Mouse (Mus musculus): ENCODE results near the gene Pigt.
A peak's percentile ranks its signal among the peaks of the same experiment; 100 is the strongest.

The Pigt gene

GRCm38 (mm10) chr2:164520782-164521181 lies 23.5 kb downstream of the Pigt start:
- peak; percentile 70 for DNase-seq (ENCODE audit: low read depth, low spot score)

- peak; percentile 92 for DNase-seq (ENCODE audit: low read depth, low spot score)
These were observed 24.5 kb downstream of the Pigt start for GRCm38 (mm10) chr2:164521841-164522240.

DNA sequence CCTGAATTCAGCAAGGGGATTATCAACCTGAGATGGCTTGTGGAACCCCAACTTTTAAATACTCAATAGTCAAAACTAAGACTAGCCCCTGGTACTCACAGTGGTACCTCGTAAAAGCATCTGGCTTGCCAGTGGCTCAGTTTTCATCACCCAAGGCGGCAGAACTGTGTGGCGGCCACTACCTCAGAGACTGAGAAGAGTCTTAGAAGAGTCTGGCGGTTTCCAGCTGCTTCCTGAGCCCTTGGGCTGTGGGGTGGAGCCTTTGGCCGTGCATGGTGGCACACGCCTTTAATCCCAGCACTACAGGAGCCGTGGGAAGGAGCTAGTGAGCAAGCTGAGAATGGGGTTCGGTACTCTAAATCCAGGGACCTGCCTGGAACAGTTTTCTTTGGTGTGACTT lies 25.0 kb downstream of the Pigt start:
- peak; percentile 65 for DNase-seq (ENCODE audit: low read depth, low spot score)

DNA sequence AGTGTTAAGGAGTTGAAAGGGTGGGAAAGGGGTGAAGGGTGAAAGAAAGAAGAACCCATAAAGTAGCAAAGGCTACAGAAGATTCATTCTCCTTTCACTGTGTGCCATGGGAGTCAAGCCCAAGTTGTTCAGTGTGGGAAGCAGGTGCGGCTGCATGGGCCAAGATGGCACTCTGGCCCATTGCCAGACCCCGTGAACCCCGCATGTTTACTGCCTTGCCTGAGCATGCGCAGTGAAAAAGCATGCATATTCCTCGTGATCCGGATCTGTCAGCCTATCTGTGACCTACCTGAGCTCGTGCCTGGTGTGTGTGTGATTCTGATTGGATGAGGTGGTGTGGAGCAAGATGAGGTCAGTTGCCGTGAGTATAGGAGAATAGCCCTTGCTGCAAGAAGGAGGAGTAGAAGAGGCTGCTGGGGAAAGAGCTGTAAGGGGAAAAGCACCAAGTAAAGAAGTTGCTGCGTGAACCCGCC lies 26.0 kb downstream of the Pigt start:
- peak; percentile 28 for DNase-seq (ENCODE audit: low read depth, low spot score)

DNA sequence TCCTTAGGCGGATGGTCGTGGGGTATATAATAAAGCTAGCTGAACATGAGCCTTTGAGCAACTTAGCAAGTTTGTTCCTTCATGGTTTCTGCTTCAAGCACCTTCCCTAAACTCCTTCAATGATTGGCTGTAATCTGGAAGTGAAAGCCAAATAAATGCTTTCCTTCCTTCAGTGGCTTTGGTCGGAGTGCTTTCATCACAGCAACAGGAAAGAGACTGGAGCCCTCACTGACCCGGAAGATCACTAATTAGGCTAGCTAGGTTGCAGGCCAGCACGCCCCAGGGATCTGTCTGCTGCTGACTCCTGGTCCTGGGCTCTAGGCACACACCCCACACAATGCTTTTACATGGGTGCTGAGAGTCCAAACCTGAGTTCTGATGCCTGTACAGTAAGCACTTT lies 31.2 kb downstream of the Pigt start:
- no peak for DNase-seq (ENCODE audit: low read depth, low spot score)

DNA sequence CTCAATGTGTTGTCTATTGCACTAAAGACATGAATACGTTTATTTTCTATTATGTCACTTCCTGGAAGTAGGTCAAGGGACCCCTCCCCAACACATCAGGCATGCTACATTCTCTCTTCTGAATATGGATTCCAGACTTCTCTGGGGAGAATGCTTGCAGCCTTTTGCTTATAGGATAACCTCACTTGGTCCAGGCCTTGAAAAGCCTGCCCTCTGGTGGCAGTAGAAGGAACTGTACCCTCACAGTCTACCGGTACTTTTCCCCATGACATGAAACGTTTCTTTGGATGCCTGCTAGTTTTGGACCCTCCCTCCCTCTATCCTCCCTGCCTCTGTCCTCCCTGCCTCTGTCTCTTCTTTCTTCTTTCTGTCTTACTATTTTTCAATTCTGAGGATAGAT lies 33.8 kb downstream of the Pigt start:
- peak; percentile 86 for DNase-seq (ENCODE audit: low read depth, low spot score)

DNA sequence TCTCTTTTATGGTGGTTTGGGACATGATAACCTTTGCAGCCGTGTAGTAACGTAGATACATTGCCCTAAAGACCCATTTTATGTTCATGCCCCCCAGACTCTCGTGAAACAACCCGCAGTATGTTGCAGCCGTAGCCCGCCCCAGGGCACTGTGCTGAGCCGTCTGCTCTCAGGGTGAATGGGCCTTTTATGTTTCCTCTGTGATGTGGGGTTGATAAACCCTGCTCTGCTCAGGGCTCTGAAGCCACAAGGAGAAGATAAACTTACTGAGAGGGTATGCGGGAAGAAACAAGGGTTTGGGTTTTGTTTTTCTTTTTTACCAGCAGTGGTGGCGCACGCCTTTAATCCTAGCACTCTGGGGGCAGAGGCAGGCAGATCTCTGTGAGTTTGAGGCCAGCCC lies 37.0 kb downstream of the Pigt start:
- peak; percentile 61 for DNase-seq (ENCODE audit: low read depth, low spot score)

- DNase-seq (ENCODE audit: low read depth, low spot score): no peak
These were observed 39.7 kb downstream of the Pigt start for GRCm38 (mm10) chr2:164537003-164537402.

DNA sequence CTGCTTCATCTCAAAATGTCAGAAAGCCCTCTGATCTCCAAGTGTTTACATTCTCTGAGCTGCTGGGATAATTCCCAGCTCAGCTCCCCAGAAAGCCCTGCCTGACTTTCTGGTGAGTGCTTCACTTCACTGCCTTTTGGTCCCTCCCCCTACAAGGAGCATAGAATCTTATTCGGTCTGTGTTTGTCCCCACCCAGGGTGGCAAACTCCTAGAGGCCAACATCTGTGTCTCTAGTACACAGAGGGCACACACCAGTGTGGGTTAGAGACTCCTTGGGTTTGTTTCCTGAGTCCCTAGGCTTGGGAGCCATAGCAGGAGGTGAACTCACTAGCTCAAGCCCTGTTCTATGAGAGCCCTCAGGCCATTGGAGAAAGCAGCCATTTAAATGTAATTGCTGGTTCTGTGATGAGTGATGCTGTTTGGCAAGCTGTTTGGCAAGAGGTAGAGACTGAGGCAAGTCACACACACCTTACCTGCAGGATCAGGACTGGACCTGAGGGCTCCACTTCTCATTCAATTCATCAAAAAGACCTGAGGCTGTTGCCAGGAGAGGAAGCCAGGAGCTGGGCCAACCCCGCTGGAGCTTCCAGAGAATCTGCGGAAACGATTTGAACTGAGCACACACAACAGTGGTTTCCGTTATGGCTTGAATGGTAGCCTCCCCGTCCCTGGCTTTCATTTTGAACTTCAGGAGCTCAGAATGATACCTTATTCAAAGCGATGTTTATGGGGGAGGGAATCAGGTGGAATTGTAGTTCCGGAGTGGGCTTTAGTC lies 43.5 kb downstream of the Pigt start:
- no peak for DNase-seq (ENCODE audit: low read depth, low spot score)

- DNase-seq (ENCODE audit: low read depth, low spot score): no peak
These were observed 44.8 kb downstream of the Pigt start for GRCm38 (mm10) chr2:164542132-164542531.

DNA sequence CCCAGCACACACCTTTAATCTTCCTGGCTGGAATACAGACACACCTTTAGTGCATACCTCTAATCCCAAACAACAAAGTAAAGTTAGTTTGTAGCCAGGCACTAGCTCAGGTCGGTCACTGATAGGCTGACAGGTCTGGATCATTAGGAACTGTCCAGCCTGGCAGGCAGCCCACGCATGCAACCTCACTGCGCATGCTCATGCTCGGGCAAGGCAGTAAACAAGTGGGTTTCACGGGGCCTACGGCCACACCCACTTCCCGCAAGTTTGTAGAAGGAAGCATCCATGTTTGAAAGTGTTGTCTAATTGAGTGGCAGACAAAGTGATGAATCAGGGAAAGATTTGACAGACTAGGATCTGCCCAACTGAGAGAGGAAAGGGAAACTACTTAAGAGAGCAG lies 45.3 kb downstream of the Pigt start:
- DNase-seq (ENCODE audit: low read depth, low spot score): no peak

GRCm38 (mm10) chr2:164543745-164544144 lies 46.4 kb downstream of the Pigt start:
- no peak for DNase-seq (ENCODE audit: low read depth, low spot score)

- DNase-seq (ENCODE audit: low read depth, low spot score): peak; percentile 64
These were observed 47.3 kb downstream of the Pigt start for GRCm38 (mm10) chr2:164544454-164545097.

DNA sequence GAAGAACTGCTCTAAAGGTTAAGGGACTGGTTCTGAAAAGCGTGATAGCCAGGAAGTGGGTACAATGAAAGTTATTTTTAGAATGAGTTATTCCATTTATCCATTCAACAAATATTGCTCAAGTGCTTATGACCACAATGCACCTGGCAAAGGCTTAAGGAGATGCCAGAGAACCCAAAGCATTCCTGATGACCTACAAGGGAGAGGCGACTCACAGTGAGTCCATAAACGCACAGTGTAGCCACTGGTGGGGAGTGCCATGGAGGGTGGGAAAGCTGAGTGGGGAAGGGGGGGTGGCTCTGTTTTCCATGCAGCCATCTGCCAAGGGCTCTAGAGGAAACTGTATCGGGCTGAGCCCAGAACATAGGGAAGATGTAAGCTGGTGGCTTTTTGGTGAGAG lies 52.0 kb downstream of the Pigt start:
- DNase-seq (ENCODE audit: low read depth, low spot score): no peak

DNA sequence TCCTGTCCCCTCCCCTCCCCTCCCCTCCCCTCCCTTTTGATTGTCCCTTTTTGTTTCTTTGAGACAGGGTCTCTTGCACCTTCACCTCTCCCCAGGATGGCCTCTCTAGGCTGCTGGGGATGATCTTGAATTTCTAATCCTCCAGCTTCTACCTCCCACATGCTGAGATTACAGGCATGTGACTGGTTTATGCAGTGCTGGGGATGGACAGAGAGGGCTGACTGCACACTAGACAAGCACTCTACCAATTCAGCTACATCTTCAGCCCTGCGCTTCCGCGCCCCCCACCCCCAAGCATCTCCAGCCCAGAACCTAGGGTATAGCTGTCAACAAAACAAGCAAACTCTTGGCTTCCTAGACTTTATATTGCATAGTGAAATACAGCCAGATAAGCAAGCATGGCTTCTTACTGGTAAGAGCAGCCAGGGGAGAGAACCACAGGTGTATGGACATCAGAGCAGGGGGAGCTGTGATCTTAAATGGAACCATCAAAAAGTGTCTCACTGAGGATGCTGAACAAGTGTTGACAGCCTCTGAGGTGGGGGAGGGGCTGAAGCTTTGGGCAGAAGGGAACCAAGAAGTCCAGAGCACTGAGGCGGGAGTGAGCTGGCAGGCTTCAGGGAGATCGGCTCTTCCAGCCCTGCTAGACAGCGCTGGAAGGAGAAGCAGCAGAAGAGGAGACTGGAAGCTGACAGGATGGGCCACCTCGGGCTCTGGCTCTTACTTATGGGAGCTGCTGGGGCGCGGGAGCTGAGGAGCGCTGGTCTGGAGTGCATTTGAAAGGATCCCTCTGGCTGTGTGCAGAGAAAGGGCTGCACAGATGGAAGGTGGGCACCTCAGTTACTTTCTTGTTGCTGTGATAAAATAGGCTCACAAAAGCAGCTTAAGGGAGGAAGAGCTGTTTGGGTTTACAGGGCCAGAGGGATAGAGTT lies 52.9 kb downstream of the Pigt start:
- no peak for DNase-seq (ENCODE audit: low read depth, low spot score)

DNA sequence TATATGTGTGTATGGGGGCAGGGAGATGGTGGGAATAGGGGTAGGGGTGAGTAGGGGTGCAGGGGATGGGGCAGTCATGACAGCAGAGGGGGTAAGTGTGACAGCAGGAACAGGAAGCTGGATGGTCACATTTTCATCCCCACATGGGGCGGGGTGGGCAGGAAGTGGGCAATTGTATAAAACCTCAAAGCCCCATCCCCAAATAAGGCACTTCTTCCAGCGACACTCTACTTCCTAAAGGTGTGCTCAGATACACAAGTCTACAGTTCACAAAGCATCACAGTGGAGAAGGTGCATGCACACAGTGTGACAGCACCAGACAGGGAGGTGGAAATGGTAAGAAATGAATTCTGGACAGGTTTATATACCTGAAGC lies 53.6 kb downstream of the Pigt start:
- DNase-seq (ENCODE audit: low read depth, low spot score): peak; percentile 32

- DNase-seq (ENCODE audit: low read depth, low spot score): no peak
These were observed 54.2 kb downstream of the Pigt start for GRCm38 (mm10) chr2:164551502-164551901.
